Mouse (Mus musculus): ENCODE data around the gene Hoxa10. TPM values are rescaled to one million over a fixed set of nuclear protein-coding genes. Genes with fewer than 3 reads are reported as not detected.

Gene Hoxa10
- polyA plus RNA-seq (2015; fragmentation: Nextera tagmentation; extraction: Ambion mirVana): 0.13 TPM in 1 of 2 replicates, not detected in the other

GRCm38 (mm10) chr6:52240389-52241000, at the start of gene Hoxa10:
Hoxa10 (minus strand) TSS chr6:52240854.
- Histone ChIP-seq H3K4me2 (peak within 1 kb of the TSS; percentile 36; the same call in 1 of the 2 replicates), H3K27me3 (peaks cover 99% of the 10 kb centered on the region), H3K4me3 (peak within 1 kb of the TSS; percentile 20; the same call in 1 of the 2 replicates), H3K9me3 (no peaks in the 10 kb centered on the region), H3K27ac (no peak within 1 kb of the TSS), H3K36me3 (no peaks in the 10 kb centered on the region), H3K9ac (no peak within 1 kb of the TSS), H3K4me1 (no peaks in the 10 kb centered on the region; the same call in 1 of the 2 replicates)
- 2% methylated on average over 35 of the region's 35 CpGs for WGBS
- no peak for ATAC-seq (ENCODE audit: insufficient number of reproducible peaks, insufficient read depth, low FRiP score, low TSS enrichment, low read depth)

DNA sequence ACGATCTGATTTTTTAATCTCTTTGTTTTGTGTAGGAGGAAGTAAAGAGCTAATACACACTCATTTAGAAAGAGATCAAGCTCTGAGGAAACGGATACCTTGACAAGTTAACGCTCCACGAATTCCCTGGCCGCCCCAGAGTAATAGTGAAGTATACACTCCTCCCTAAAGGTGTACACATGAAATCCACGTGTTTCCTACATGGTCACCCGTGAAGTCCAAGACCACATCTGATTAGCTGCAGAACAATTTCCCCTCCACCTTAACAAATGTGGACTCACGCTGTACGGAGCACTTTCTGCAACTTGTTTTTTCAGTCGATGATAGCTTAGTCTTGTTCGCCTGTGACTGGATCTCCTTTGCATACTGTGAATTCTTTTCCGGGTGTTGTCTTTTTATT, 49.5 kb upstream of the Hoxa10 start:
- Histone ChIP-seq H3K27ac (no peak overlapping the region), H3K9me3 (no peaks in the 10 kb centered on the region), H3K36me3 (no peaks in the 10 kb centered on the region), H3K4me3 (no peak overlapping the region), H3K4me1 (peaks cover 9% of the 10 kb centered on the region), H3K4me2 (no peak overlapping the region), H3K27me3 (peaks cover 91% of the 10 kb centered on the region), H3K9ac (no peak overlapping the region)
- WGBS: 16% methylated on average over 12 of the region's 12 CpGs
- no peak for ATAC-seq (ENCODE audit: insufficient number of reproducible peaks, insufficient read depth, low FRiP score, low TSS enrichment, low read depth)

DNA sequence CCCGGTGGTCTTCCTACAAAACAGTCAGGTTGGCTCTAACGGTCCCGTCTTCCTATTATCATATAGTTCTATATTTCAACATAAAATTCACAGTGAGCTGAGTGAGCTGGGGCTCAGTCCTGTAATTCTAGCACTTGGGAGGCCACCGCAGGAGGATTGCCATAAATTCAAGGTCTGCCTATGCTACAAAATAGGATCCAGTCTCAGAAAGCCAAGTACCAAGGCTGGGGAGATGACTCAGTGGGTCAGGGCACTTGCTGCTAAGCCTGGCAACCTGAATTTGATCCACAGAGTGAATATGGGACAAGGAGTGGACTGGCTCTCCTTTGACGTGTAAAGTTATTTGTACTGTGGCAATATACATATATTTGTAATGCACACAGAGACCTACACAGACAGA, 43.2 kb upstream of the Hoxa10 start:
- H3K27me3 ChIP-seq: peaks cover 85% of the 10 kb centered on the region
- no peak overlapping the region for H3K27ac ChIP-seq
- H3K4me1 ChIP-seq: no peaks in the 10 kb centered on the region
- H3K4me3 ChIP-seq: no peak overlapping the region
- no peaks in the 10 kb centered on the region for H3K9me3 ChIP-seq
- no peak overlapping the region for H3K9ac ChIP-seq
- WGBS: 81% methylated on average over 5 of the region's 5 CpGs
- no peak for ATAC-seq (ENCODE audit: insufficient number of reproducible peaks, insufficient read depth, low FRiP score, low TSS enrichment, low read depth)
- no peaks in the 10 kb centered on the region for H3K36me3 ChIP-seq
- H3K4me2 ChIP-seq: no peak overlapping the region

- no peak for ATAC-seq (ENCODE audit: insufficient number of reproducible peaks, insufficient read depth, low FRiP score, low TSS enrichment, low read depth)
- no peaks in the 10 kb centered on the region for H3K4me1 ChIP-seq
- no peak overlapping the region for H3K4me3 ChIP-seq
- no peaks in the 10 kb centered on the region for H3K9me3 ChIP-seq
- 57% methylated on average over 12 of the region's 12 CpGs for WGBS
- H3K4me2 ChIP-seq: no peak overlapping the region
- no peaks in the 10 kb centered on the region for H3K36me3 ChIP-seq
- H3K9ac ChIP-seq: no peak overlapping the region
- no peak overlapping the region for H3K27ac ChIP-seq
- peaks cover 88% of the 10 kb centered on the region for H3K27me3 ChIP-seq
Measured at GRCm38 (mm10) chr6:52281084-52281483, 40.4 kb upstream of the Hoxa10 start.

GRCm38 (mm10) chr6:52276920-52277319, 36.3 kb upstream of the Hoxa10 start:
- H3K27me3 ChIP-seq: peaks cover 97% of the 10 kb centered on the region
- H3K9me3 ChIP-seq: no peaks in the 10 kb centered on the region
- no peak for ATAC-seq (ENCODE audit: insufficient number of reproducible peaks, insufficient read depth, low FRiP score, low TSS enrichment, low read depth)
- H3K4me3 ChIP-seq: no peak overlapping the region
- 5% methylated on average over 5 of the region's 5 CpGs for WGBS
- no peak overlapping the region for H3K27ac ChIP-seq
- H3K36me3 ChIP-seq: no peaks in the 10 kb centered on the region
- H3K4me1 ChIP-seq: 0 out of 2 replicates have a peak, but pooled peaks cover 2% of the 10 kb centered on the region
- H3K9ac ChIP-seq: no peak overlapping the region
- H3K4me2 ChIP-seq: no peak overlapping the region

DNA sequence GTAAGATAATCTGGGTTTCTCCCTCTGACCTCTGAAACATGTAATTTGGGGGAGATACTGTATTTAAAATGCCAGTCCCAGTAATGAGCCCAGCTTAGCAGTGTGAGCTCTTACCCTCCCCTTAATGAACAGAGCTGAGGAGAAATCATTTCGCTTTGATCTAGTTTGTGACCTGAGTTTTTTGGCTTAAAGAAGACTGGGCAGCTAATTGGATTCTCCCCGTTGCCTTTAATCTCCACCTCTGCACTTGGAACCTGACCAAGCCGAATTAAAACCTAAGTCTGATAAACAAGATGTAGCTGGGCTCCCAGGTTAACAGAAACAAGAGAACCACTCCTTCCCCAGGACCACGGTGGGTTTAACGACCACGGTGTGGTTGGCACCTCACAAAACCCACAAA, 35.7 kb upstream of the Hoxa10 start:
- Histone ChIP-seq H3K27me3 (peaks cover 97% of the 10 kb centered on the region), H3K27ac (no peak overlapping the region), H3K9me3 (no peaks in the 10 kb centered on the region), H3K36me3 (no peaks in the 10 kb centered on the region), H3K4me3 (no peak overlapping the region), H3K9ac (no peak overlapping the region), H3K4me1 (0 out of 2 replicates have a peak, but pooled peaks cover 2% of the 10 kb centered on the region), H3K4me2 (no peak overlapping the region)
- WGBS: 4% methylated on average over 6 of the region's 6 CpGs
- ATAC-seq (ENCODE audit: insufficient number of reproducible peaks, insufficient read depth, low FRiP score, low TSS enrichment, low read depth): no peak

DNA sequence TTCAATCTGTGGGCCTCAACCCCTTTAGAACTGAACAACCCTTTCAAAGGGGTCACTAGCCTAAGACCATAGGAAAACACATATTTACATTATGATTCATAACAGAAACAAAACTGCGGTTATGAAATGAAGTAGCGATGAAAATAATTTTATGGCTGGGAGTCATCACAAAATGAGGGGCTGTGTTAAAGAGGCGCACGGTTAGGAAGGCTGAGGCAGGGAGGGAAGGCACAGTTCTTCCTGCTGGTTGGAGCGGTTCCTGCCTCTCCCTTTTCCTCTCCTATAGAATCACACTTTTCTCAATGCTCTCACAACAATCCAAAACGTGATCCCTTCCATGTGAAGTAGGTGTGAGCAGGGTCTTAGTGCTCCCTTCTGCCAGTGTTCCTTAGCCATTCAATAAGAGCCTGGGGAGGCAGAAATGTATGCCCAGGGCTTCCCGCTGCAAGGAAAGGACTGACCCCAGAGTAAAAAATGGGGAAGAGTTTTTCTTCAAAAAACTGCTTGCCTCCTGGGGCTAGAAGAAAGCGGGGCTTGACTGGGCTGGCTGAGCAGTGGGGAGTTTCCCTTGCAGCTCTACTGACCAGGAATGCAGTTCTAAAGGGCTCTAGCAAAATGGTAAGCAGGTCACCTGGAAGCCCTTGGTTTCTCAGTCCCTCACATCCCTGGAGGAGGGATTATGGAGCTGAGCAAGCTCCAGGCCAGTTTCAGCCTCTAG, 35.1 kb upstream of the Hoxa10 start:
- WGBS: 8% methylated on average over 8 of the region's 8 CpGs
- H3K4me2 ChIP-seq: no peak overlapping the region
- no peaks in the 10 kb centered on the region for H3K36me3 ChIP-seq
- H3K27ac ChIP-seq: no peak overlapping the region
- no peak overlapping the region for H3K9ac ChIP-seq
- peaks cover 97% of the 10 kb centered on the region for H3K27me3 ChIP-seq
- ATAC-seq (ENCODE audit: insufficient number of reproducible peaks, insufficient read depth, low FRiP score, low TSS enrichment, low read depth): no peak
- no peaks in the 10 kb centered on the region for H3K9me3 ChIP-seq
- H3K4me3 ChIP-seq: no peak overlapping the region
- H3K4me1 ChIP-seq: 0 out of 2 replicates have a peak, but pooled peaks cover 2% of the 10 kb centered on the region

DNA sequence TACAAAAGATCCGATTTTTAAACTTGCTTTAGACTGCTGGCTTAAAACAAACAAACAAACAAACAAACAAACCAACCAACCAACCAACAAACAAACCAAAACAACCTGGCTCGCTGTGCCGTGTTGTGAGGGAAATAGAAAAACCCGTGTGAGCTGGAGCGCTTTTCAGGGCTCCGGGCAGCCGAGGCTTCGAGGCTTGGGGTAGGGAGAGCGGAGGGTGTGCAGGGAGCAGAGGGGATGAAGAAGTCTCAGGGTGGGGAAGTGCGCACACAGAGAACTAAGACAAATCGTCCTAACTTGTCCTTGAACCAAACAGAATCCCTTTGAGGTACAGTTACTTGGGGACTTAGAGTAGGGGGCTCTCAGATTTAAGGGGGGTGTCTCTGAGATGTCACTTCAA, 33.9 kb upstream of the Hoxa10 start:
- H3K27me3 ChIP-seq: peaks cover 98% of the 10 kb centered on the region
- no peak overlapping the region for H3K4me2 ChIP-seq
- 1% methylated on average over 11 of the region's 11 CpGs for WGBS
- H3K9me3 ChIP-seq: no peaks in the 10 kb centered on the region
- H3K9ac ChIP-seq: no peak overlapping the region
- H3K4me3 ChIP-seq: no peak overlapping the region
- ATAC-seq (ENCODE audit: insufficient number of reproducible peaks, insufficient read depth, low FRiP score, low TSS enrichment, low read depth): no peak
- 0 out of 2 replicates have a peak, but pooled peaks cover 2% of the 10 kb centered on the region for H3K4me1 ChIP-seq
- H3K36me3 ChIP-seq: no peaks in the 10 kb centered on the region
- no peak overlapping the region for H3K27ac ChIP-seq

DNA sequence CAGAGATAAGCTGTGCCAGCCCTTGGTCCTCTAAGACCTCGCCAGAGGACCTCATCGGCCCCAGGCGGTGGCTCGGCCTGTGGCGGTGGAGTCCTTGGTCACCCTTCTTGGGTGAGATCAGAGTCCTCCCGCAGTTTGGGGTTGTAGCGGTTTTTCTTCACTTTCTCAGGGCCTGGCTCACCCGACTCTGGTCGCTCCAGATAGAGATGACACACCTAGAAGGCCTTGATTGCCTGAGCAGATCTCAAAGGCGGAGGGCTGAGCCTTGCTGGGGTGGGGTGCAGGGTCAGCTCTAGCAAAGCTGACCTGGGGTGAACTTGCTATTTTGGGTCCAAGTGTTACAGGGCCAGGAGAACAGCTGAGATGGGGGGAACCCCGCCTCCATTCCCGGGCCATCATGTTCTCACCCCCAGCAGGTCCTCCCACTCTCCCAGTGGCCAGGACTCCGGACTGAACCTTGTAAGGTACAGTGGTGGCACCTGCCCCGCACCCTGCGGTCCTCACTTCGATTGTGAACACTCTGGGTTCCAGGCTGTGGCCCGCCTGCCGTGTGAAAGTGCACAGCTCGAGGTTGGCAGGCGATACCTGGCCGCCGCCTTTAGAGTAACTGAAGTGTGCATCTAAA, 33.1 kb upstream of the Hoxa10 start:
- Histone ChIP-seq H3K36me3 (no peaks in the 10 kb centered on the region), H3K27me3 (peaks cover 98% of the 10 kb centered on the region), H3K4me2 (no peak overlapping the region), H3K4me3 (no peak overlapping the region), H3K9ac (no peak overlapping the region), H3K4me1 (0 out of 2 replicates have a peak, but pooled peaks cover 2% of the 10 kb centered on the region), H3K27ac (no peak overlapping the region), H3K9me3 (no peaks in the 10 kb centered on the region)
- ATAC-seq (ENCODE audit: insufficient number of reproducible peaks, insufficient read depth, low FRiP score, low TSS enrichment, low read depth): no peak
- 3% methylated on average over 22 of the region's 22 CpGs for WGBS

DNA sequence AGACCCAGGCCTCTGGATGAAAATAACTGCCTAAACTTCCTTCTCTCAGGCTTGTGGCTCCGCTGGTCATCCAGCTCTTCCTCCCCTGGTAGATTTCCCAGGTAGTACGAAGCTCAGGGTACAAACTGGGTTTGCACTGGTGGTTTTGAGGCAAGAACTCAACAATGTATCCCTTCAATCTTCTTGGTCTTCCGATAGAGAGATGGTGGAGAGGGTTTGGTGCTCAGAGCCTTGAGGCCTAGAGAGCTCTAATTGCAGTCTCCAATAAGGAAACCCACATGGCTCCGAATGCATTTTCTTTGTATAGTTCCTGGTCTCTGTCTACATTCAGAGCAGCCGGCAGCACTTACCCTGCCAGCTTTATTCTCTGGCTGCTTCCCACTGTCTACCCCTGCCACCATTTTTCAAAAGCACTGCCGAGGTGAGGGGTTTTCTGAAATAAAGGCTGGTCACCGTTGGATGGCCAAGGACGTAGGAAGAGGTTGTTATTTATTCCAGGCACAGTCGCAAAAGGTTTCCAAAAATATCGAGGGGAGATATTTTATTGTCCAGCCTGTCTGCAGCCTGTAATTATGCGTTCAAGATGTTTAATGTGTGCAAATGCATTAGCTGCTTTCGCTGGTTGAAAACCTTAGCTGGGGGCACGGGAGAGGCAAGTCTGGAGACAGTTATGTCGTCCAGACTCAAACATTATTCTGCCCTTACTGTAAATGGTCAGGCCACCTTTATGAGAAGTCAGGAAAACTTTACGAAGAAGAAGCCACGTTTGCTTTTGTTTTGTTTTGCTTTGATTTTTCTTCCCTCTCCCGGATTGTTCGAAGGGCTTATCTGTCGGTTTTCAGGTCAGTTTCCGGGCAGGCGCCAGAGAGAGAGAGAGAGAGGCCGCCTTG, 32.4 kb upstream of the Hoxa10 start:
- H3K4me1 ChIP-seq: 0 out of 2 replicates have a peak, but pooled peaks cover 2% of the 10 kb centered on the region
- H3K4me2 ChIP-seq: no peak overlapping the region
- 4% methylated on average over 22 of the region's 22 CpGs for whole genome bisulfite sequencing
- ATAC-seq (ENCODE audit: insufficient number of reproducible peaks, insufficient read depth, low FRiP score, low TSS enrichment, low read depth): no peak
- H3K27ac ChIP-seq: no peak overlapping the region
- peaks cover 99% of the 10 kb centered on the region for H3K27me3 ChIP-seq
- H3K9ac ChIP-seq: no peak overlapping the region
- no peaks in the 10 kb centered on the region for H3K36me3 ChIP-seq
- H3K4me3 ChIP-seq: no peak overlapping the region
- H3K9me3 ChIP-seq: no peaks in the 10 kb centered on the region
